Mouse (Mus musculus): ENCODE measurements around the gene Mllt3.

GRCm38 (mm10) chr4:87834310-87834709, 198.9 kb downstream of the Mllt3 start:
- TF ChIP-seq POLR2A (IDR thresholded peaks at IDR 0.05; ENCODE audit: insufficient read length, low read depth) (no peak), TCF12 (IDR thresholded peaks at IDR 0.05; ENCODE audit: insufficient read depth, poor library complexity, severe bottlenecking) (no peak), POLR2AphosphoS2 (IDR thresholded peaks at IDR 0.05; ENCODE audit: insufficient read length, low read depth) (no peak), USF1 (IDR thresholded peaks at IDR 0.05; ENCODE audit: low read depth) (no peak), MYOG (IDR thresholded peaks at IDR 0.05; ENCODE audit: control insufficient read depth in 1 of 3, insufficient read depth in 1 of 3, insufficient read length in 2 of 3, low read depth in 2 of 3) (no peak), MAX (IDR thresholded peaks at IDR 0.05; ENCODE audit: low read depth) (no peak), E2F4 (IDR thresholded peaks at IDR 0.05; ENCODE audit: insufficient read depth) (no peak), MYOD1 (IDR thresholded peaks at IDR 0.05; ENCODE audit: control insufficient read depth in 1 of 3, insufficient read length in 2 of 3, low read depth in 2 of 3) (no peak), CEBPB (IDR thresholded peaks at IDR 0.05; ENCODE audit: insufficient read depth, poor library complexity, severe bottlenecking) (no peak)
